Mouse (Mus musculus): ENCODE data around the gene Galr2.
A peak's percentile ranks its signal among the peaks of the same experiment; 100 is the strongest.
"Not testable (repeated sequence)": the region's sequence is repeated elsewhere in the genome, so short reads cannot be mapped to it uniquely, and the experiment has no call there.

The Galr2 gene

GRCm38 (mm10) chr11:116272589-116273468 lies 7.9 kb upstream of the Galr2 start:
- no peak for DNase-seq (ENCODE audit: low spot score)

- no peak for DNase-seq (ENCODE audit: low spot score)
Measured at GRCm38 (mm10) chr11:116273469-116274044, 7.2 kb upstream of the Galr2 start.

- peak; percentile 93 for DNase-seq (ENCODE audit: low spot score)
Measured at GRCm38 (mm10) chr11:116274045-116274666, 6.6 kb upstream of the Galr2 start, which contains the start of gene Srp68. Gene Srp68 (minus strand): TSS chr11:116274217.

GRCm38 (mm10) chr11:116277184-116277583 lies 3.6 kb upstream of the Galr2 start:
- DNase-seq (ENCODE audit: low spot score) = not testable (repeated sequence)

- no peak for DNase-seq (ENCODE audit: low spot score)
Measured at GRCm38 (mm10) chr11:116281671-116282070, 932 bp downstream of the Galr2 start.

DNA sequence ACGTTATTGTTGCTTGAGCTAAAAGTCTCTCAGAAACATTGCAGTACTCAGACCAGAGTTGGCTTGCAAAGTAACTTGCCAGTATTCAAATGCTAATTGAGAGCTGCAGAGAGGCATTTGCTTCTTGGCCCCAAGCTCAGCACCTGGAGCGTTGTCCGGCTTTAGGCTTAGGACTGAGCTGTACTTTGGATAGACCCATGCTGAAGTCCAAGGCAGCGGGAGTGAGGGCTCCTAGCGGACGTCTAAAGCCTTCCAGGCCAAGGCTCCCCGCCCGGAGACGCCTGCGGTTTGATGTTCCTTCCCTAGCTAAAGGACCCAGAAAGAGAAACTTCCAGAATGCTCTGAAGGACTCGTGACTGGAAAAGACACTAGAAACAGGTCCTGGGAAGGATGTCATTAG lies 1.4 kb downstream of the Galr2 start:
- no peak for DNase-seq (ENCODE audit: low spot score)

GRCm38 (mm10) chr11:116282912-116283521 lies 2.3 kb downstream of the Galr2 start:
- no peak for DNase-seq (ENCODE audit: low spot score)

DNA sequence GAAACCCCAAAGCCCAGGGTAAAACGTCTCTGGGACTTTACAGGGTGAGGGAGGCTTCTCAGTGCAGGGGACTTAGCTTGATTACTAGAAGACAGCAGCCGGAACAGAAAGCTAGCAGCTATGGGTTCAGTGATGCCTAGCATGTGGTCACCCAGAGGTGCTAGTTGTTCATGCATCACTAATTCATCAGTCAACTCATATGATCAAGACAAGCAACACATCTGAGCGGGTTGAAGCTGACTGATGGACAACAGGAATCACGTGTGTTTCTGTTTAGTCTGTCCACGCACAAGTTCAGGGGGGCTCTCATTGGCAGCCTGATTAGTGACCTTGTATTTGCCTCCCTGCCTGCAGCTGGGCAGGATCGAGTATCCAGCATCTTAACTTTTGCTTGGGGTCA lies 3.2 kb downstream of the Galr2 start:
- DNase-seq (ENCODE audit: low spot score) = no peak

DNA sequence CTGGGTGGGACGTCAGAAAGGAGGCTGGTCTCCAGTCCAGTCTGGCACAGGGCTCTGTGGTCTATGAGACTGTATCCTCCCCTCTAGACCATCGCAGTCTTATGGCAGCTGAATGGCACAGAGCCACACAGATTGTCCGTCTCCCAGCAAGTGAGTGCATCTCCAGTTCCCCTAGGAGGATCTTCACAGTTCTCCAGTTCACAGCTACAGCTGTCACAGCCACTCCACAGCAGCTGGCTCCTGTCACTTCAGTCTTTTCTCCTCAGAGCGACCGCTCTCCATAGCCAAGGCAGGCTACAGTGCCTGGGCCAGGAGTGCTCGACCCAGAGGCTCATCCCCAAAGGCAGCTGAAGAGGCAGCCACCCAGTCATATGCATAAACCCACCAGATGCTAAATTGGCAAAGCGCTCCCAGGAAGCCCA lies 5.0 kb downstream of the Galr2 start:
- no peak for DNase-seq (ENCODE audit: low spot score)

GRCm38 (mm10) chr11:116287351-116287750 lies 6.6 kb downstream of the Galr2 start:
- no peak for DNase-seq (ENCODE audit: low spot score)

GRCm38 (mm10) chr11:116290556-116290955 lies 9.8 kb downstream of the Galr2 start:
- no peak for DNase-seq (ENCODE audit: low spot score)

DNA sequence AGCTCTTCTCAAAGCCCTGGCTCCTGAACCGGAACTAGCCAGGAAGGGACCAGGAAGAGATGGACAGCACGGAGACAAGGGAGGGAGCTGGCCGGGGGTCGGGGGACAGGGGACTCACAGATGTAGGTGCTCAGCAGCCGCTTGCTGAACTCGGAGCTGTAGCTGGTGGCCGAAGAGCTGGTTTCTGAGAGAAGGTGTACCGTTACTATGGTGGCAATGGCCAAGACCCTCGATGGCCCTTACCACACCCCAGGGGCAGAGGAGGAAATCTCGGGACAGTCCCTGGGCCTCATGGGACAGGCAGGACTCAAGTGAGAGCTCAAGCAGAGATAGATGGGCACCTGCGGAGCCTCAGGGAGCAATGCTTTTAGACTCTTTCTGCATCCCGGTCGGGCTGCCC lies 11.7 kb downstream of the Galr2 start:
- no peak for DNase-seq (ENCODE audit: low spot score)

DNA sequence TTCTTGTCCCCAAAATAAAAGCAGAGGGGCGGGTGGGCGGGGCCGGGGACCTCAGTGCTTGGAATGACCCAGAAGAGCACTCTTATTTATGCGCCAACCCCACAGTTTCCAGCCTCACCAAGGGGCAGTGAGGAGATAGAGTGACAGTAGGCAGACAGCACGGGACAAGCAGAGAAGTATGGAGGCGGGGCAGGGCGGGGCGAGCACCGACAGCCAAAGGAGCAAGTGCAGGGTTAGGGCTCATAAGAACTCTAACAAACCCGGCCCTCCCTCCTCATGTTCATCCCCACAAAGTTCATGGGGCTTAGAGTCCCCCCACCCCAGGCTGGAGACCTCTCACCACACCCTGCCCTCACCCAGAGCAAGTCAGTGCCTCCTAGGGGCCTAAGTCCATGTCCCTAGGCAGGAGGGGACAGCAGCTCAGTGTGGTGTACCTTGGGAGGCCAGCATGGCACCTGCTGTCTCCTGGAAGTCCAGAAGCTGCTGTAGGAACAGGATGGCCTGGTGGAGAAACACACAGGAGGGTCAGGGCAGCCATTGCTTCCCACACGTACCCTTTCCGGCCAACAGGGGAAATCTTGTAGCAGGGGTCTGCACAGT lies 12.9 kb downstream of the Galr2 start:
- no peak for DNase-seq (ENCODE audit: low spot score)

DNA sequence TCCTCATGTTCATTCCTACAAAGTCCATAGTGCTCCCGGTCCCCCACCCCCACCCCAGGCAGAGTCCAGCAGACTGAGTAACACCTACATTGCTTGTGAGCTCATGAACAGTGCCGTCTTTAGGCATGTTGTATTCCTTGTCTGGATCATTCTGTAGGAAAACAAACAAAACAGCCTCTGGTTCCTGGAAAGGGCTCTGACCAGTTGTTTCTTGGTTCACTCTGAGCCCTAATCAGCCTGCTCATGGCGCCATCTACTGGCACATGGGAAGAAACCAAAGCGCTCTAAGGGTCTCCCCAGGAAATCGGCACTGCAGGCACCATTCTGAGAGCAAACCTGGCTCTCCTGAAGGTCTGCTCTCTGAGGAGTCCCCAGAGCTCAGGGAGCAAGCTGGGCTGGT lies 13.6 kb downstream of the Galr2 start:
- peak; percentile 45 for DNase-seq (ENCODE audit: low spot score)

DNA sequence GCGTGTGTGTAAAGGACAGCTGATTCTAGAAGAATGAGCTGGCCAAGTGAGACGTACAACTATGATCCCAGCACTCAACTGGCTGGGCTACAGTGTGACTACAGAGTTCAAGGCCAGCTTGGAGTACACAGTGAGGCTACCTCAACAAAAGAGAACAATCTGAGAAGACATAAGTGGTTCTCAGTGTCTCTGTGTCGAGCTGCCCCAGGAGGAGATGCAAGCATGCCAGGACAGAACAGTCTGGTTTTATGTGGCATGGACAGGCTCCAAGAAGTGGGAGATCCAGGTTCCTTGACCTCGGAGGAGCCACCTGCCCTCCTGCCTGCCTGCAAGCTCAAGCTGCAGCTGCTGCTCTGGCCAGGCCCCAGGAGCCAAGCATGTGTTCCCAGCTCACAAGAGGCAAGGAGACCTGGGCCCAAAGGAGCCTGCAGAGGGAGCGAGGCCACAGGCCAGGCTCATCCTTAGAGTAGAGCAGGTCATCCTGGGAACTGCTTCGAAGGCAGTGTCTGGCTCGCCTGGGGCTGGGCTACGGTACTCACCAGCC lies 15.5 kb downstream of the Galr2 start:
- no peak for DNase-seq (ENCODE audit: low spot score)

GRCm38 (mm10) chr11:116297017-116297416 lies 16.3 kb downstream of the Galr2 start:
- no peak for DNase-seq (ENCODE audit: low spot score)

- no peak for DNase-seq (ENCODE audit: low spot score)
Measured at GRCm38 (mm10) chr11:116298221-116298620, 17.5 kb downstream of the Galr2 start.

DNA sequence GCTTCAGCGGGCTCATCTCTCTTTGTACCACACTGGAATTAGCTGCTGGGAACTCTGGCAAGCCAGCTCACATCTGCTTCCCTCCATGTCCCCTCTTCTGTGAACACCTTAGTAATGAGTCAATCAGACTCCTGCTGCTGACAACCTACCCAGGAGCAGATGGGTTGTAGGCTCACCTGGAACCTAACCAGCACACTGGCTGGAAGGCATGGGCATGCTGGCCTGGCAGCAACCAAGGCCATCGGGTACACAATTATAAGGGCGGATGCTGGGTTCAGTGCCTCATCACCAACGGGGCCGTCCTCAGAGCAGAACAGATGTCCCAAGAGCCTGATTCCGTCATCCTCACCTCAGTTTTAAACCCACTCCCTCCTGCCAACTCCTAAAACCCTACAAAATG lies 17.9 kb downstream of the Galr2 start:
- DNase-seq (ENCODE audit: low spot score) = no peak

DNA sequence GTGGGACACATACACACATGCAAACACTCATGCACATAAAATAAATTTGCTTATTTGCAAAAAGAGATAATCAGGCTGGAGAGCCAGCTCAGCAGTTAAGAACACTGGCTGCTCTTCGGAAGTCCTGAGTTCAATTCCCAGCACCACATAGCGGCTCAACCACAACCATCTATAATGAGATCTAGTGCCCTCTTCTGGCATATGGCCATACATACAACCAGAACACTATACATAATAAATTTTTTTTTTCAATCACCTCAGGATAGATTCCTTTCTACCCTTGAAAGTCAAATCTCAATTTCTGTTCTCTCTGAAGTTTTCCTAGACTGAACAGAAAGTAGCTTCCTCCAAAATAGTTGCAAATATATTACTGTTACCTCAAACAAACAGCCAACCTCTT lies 24.7 kb downstream of the Galr2 start:
- DNase-seq (ENCODE audit: low spot score) = no peak

DNA sequence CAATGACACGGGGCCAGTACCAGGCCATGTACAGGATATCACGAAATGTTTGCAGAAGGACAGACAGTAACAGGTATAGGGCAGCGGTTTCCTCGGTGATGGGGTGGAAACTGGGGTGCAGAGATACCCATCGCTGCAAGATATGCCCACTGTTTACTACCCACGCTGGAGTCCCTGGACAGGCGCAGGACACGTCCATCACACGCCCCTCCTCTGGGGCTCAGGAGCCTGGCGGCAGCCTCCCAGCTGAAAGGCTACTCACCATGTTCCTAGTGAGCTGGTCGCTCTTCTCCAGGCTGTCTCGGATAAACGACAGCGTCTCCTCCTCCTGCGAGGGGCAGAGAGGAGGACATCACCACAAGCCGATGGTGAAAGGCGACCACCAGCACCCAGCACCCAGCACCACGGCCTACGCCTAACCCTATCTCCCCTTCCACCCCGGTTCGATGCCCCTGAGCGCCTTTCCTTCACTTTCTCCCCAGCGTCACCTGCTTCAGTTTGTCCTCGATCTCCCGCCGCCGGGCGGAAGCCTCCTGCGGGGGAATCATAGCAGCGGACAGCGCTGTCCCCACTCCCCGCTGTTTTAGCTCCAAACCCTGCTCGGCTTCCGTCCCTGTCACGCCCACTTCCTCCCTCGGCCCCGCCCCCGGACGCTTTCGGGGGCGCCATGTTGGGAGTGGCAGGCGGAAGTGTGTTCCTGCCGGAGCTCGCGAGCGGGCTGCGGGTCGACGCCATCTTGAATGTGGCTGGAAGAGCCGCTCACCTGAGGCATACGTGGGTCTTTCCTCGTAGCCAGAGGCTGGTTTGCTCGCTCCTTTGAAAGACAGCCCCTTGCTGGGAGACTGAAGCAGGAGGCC lies 25.6 kb downstream of the Galr2 start:
- DNase-seq (ENCODE audit: low spot score) = peak; percentile 94

Data from ovary, postnatal 36 days (tissue).